Mouse (Mus musculus): ENCODE data around the gene Zic1.

DNA sequence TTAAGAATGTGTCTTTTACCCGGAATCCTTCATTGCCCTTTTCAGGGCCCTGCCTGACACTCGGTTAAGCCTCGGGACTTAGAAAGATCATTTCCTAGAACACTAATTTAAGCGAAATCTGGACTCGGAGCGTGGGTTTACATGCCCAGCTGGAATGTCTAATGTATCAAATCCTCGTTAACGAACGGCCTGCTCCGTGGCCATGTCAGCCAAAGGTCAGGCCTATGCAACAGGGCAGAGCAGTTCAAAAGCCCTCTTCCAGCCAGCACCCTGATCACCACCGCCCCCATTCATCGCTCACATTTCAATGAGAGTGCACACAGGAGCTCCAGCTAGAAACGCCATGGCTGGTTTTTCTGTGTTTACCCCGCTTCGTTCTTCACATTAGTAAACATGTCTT, 12.8 kb downstream of the Zic1 start:
- TF ChIP-seq CTCF (IDR thresholded peaks at IDR 0.05; ENCODE audit: low read depth), result no peak
- TF ChIP-seq EP300 (IDR thresholded peaks at IDR 0.05; ENCODE audit: low read depth), result no peak
